Mouse (Mus musculus): Measurements from ENCODE around the gene Vwa8.

DNA sequence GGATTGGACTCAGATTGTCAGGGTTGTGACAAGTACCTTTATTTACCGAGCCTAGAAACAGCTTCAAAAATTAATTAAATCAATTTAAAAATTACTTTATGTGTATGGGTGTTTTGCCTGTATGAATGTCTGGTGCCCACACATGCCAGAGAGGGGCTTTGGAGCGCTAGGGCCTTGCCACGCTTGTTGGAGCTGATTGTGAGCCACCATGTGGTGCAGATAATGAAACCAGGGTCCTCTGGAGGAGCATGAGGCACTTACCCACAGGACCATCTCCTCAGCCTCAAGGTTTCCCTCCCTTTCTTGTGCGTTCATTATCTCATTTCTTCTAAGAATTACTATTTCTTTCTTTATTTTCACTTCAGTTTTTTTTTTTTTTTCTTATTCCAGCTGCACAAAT is 32.0 kb downstream of the Vwa8 start:
- TF ChIP-seq CTCF (IDR thresholded peaks at IDR 0.05; ENCODE audit: low read depth, low read length) (no peak), GATA1 (IDR thresholded peaks at IDR 0.05; ENCODE audit: borderline replicate concordance, low read length) (no peak), GATA2 (IDR thresholded peaks at IDR 0.05; ENCODE audit: borderline replicate concordance, low read depth, low read length) (no peak)
